Mouse (Mus musculus) lung, embryonic 16.5 days (tissue): ENCODE measurements around the gene Pcsk4. TPM values are rescaled to one million over a fixed set of nuclear protein-coding genes. Genes with fewer than 3 reads are reported as not detected.
A peak's percentile ranks its signal among the peaks of the same experiment; 100 is the strongest.

Experiments
- ATAC-seq: fragments of 200-750 bp; cut with Nextera tagmentation; 2 replicates; pipeline ENCODE4 v1.8.0; 2017; ENCODE audit warnings: low read depth, mild to moderate bottlenecking, moderate library complexity
- H3K27ac ChIP-seq: fragments of 300-500 bp; sonication (generic); 2 replicates; pipeline ENCODE4 v1.5.1; 2014; ENCODE audit warnings: mild to moderate bottlenecking, control low read depth, low read length
- H3K27me3 ChIP-seq: fragments of 300-500 bp; sonication (generic); 2 replicates; pipeline ENCODE4 v1.6.1; 2014; ENCODE audit warnings: low read depth, low read length, mixed read lengths; ENCODE audit not compliant: control insufficient read depth, insufficient read depth
- H3K36me3 ChIP-seq: fragments of 300-500 bp; sonication (generic); 2 replicates; pipeline ENCODE4 v1.6.1; 2014; ENCODE audit warnings: low read length; ENCODE audit not compliant: control insufficient read depth, insufficient read depth
- H3K4me1 ChIP-seq: fragments of 300-500 bp; sonication (generic); replicated peaks from 2 replicates; pipeline ENCODE4 v1.6.1; 2014; ENCODE audit warnings: low read length, mixed read lengths; ENCODE audit not compliant: control insufficient read depth, insufficient read depth
- H3K4me2 ChIP-seq: fragments of 300-500 bp; sonication (generic); 2 replicates; pipeline ENCODE4 v1.6.1; 2014; ENCODE audit warnings: low read depth, low read length, control low read depth
- H3K4me3 ChIP-seq: fragments of 300-500 bp; sonication (generic); 2 replicates; pipeline ENCODE4 v1.5.1; 2014; ENCODE audit warnings: mild to moderate bottlenecking, low read length, control low read depth
- H3K9ac ChIP-seq: fragments of 300-500 bp; sonication (generic); 2 replicates; pipeline ENCODE4 v1.6.1; 2014; ENCODE audit warnings: low read length, control low read depth
- H3K9me3 ChIP-seq: fragments of 300-500 bp; sonication (generic); 2 replicates; pipeline ENCODE4 v1.6.1; 2016; ENCODE audit warnings: low read length; ENCODE audit not compliant: control insufficient read depth
- WGBS: fragments of 180-500 bp; shearing (Covaris S2); extraction: QIAGEN DNeasy Blood & Tissue Kit; methylation state at CpG from one replicate; pipeline ENCODE4 v1.1.7; 2014; 5-methylcytosine and 5-hydroxymethylcytosine counted together
- polyA plus RNA-seq: library from polyadenylated mRNA; unstranded; fragments of >200 nt; fragmentation: Nextera tagmentation; extraction: Ambion mirVana; gene quantifications from 2 replicates; pipeline ENCODE4 v1.2.1, GENCODE M21; 2015

The Pcsk4 gene
- polyA plus RNA-seq, 1 experiment from 2014 or later = 4.2 TPM

DNA sequence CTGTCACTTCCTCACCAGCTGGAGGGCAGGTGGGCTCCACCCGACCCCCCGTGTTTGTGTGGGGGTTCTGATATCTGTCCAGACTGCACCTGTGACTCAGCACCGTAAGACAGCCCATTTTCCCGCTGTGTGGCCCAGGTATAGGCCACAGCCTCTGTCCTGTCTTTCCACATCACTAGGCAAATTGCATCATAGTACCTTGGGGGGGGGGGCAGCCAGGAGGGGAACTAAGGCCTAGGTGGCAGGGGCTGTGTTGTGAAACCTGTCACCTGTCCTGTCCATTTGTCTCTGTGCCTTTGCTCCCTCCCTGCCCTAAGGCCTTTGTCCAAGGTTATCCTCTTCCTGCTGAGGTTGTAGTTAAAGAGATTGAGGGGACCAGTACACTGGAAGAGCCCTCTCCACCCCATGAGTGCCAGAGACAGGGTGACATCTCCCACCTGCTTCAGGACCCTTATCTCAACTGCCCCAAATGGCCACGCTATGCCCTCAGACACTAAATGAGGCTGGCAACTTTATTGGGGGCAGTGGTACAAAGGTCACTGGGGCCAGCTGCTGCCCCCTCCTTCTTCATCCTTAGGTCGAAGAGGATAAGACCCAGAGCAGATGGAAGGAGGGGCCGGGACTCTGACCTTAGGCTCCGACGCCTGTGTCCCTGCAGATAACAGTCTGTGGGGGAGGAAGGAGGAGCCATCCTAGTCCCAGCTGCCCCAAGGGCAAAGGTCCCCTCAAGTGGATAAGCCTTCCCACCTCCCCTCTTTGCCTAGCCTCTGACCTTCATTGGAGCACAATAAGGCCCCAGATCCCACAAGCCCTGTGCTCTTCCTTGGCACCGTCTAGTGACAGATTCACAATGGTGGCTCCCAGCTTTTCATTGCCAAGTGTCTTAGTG is 2.6 kb upstream of the Pcsk4 start:
- WGBS = 41% methylated on average over 10 of the region's 10 CpGs
- H3K9ac ChIP-seq = peak overlapping the region; percentile 47; the same call in 1 of the 2 replicates
- no peaks in the 10 kb centered on the region; the same call in 1 of the 2 replicates for H3K27me3 ChIP-seq
- ATAC-seq = no peak
- H3K36me3 ChIP-seq = no peaks in the 10 kb centered on the region
- H3K27ac ChIP-seq = 0 out of 2 replicates have a peak overlapping the region, but pooled peaks have one; percentile 74
- H3K4me1 ChIP-seq = peaks cover 15% of the 10 kb centered on the region
- no peaks in the 10 kb centered on the region for H3K9me3 ChIP-seq
- H3K4me3 ChIP-seq = no peak overlapping the region
- H3K4me2 ChIP-seq = peak overlapping the region; percentile 96; the same call in 1 of the 2 replicates

GRCm38 (mm10) chr10:80330888-80331287 is 1.6 kb upstream of the Pcsk4 start:
- peak overlapping the region; percentile 96 for H3K4me2 ChIP-seq
- peaks cover 15% of the 10 kb centered on the region for H3K4me1 ChIP-seq
- H3K9ac ChIP-seq = peak overlapping the region; percentile 65
- no peaks in the 10 kb centered on the region for H3K9me3 ChIP-seq
- H3K36me3 ChIP-seq = no peaks in the 10 kb centered on the region
- H3K27ac ChIP-seq = peak overlapping the region; percentile 74
- peak overlapping the region; percentile 57 for H3K4me3 ChIP-seq
- H3K27me3 ChIP-seq = no peaks in the 10 kb centered on the region; the same call in 1 of the 2 replicates
- WGBS = 53% methylated on average over 2 of the region's 2 CpGs
- ATAC-seq = no peak

DNA sequence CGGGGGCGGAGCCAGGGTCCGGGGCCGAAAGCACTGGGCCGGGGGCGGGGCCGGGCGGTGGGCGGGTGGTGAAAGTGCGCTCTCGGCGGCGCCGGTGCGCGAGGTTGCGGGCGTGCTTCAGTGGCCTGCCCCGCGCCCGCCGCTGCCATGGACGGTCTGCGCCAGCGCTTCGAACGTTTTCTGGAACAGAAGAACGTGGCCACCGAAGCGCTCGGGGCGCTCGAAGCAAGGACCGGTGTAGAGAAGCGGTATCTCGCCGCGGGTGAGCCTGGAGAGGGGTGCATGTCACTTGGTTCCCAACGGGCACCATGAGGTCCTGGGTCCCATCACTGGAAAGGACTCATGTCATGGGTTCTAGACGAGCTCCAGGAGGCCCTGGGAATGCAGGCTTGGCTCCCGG is 786 bp upstream of the Pcsk4 start:
- no peak for ATAC-seq
- 1% methylated on average over 23 of the region's 41 CpGs for WGBS
- H3K9me3 ChIP-seq = no peaks in the 10 kb centered on the region
- peak overlapping the region; percentile 34; the same call in 1 of the 2 replicates for H3K27ac ChIP-seq
- H3K4me2 ChIP-seq = peak overlapping the region; percentile 96
- H3K4me1 ChIP-seq = peaks cover 15% of the 10 kb centered on the region
- peak overlapping the region; percentile 57 for H3K4me3 ChIP-seq
- no peaks in the 10 kb centered on the region for H3K36me3 ChIP-seq
- peak overlapping the region; percentile 65 for H3K9ac ChIP-seq
- H3K27me3 ChIP-seq = no peaks in the 10 kb centered on the region; the same call in 1 of the 2 replicates

- H3K4me1 ChIP-seq = peaks cover 4% of the 10 kb centered on the region
- H3K27me3 ChIP-seq = no peaks in the 10 kb centered on the region
- no peak overlapping the region for H3K27ac ChIP-seq
- WGBS = 81% methylated on average over 21 of the region's 21 CpGs
- H3K9ac ChIP-seq = no peak overlapping the region
- no peak overlapping the region for H3K4me2 ChIP-seq
- H3K36me3 ChIP-seq = no peaks in the 10 kb centered on the region
- ATAC-seq = no peak
- no peak overlapping the region for H3K4me3 ChIP-seq
- no peaks in the 10 kb centered on the region for H3K9me3 ChIP-seq
Measured at GRCm38 (mm10) chr10:80325045-80325444, 4.3 kb downstream of the Pcsk4 start.

GRCm38 (mm10) chr10:80324120-80325037 is 4.9 kb downstream of the Pcsk4 start:
- peaks cover 8% of the 10 kb centered on the region for H3K4me1 ChIP-seq
- no peaks in the 10 kb centered on the region for H3K36me3 ChIP-seq
- ATAC-seq = no peak
- H3K9ac ChIP-seq = no peak overlapping the region
- H3K27me3 ChIP-seq = no peaks in the 10 kb centered on the region
- H3K9me3 ChIP-seq = no peaks in the 10 kb centered on the region
- WGBS = 76% methylated on average over 17 of the region's 17 CpGs
- H3K4me3 ChIP-seq = peak overlapping the region; percentile 62; the same call in 1 of the 2 replicates
- H3K4me2 ChIP-seq = peak overlapping the region; percentile 95
- H3K27ac ChIP-seq = no peak overlapping the region

DNA sequence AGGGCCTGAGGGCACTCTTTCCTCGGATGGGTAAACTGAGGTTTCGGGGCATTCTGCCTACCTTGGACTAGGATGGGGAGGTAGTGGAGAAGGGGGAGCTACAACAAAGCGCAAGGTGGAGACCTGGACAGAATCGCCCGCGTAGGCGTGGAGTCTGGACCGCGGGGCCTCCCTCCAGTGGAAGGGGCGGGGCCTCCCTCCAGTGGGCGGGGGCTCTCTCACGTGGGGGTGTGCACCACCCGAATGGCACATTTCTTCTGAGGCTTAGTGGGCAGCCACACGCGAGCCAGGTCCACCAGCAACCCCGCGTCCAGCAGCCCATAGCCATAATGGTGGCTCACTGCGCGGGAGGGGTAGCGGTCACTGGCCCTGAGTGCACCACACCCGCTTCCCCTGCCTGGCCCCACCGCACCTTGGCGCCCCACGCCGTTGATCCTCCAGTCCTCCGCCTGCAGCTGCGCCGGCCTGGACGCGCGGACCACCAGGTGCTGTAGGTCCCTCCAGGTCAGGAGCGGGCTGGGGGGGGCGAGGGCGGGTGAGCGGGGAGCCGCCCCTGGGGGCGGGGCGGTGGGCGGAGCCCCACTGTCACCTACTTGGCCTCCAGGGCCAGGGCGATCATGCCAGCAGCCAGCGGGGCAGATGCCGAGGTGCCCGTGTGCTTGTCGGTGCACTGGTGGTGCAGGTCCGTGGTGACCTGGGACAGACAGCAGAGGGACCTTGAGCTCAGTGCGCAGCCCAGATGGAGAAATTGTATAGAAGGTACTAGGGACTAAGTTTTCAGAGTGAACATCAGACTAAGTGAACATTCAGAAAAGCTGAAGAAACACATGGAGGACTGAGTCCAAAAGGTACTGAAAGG is 5.8 kb downstream of the Pcsk4 start:
- ATAC-seq = peak; percentile 40
- Histone ChIP-seq H3K27me3 (no peaks in the 10 kb centered on the region), H3K4me3 (peak overlapping the region; percentile 62), H3K27ac (peak overlapping the region; percentile 20; the same call in 1 of the 2 replicates), H3K9ac (peak overlapping the region; percentile 70), H3K9me3 (no peaks in the 10 kb centered on the region), H3K36me3 (peaks cover 3% of the 10 kb centered on the region; the same call in 1 of the 2 replicates), H3K4me2 (peak overlapping the region; percentile 95), H3K4me1 (peaks cover 12% of the 10 kb centered on the region)
- under 1% methylated on average over 39 of the region's 46 CpGs for WGBS

GRCm38 (mm10) chr10:80322811-80323211 is 6.5 kb downstream of the Pcsk4 start:
- Histone ChIP-seq H3K4me1 (peaks cover 12% of the 10 kb centered on the region), H3K4me3 (peak overlapping the region; percentile 62), H3K9ac (peak overlapping the region; percentile 70), H3K27me3 (no peaks in the 10 kb centered on the region), H3K36me3 (peaks cover 6% of the 10 kb centered on the region; the same call in 1 of the 2 replicates), H3K27ac (no peak overlapping the region), H3K9me3 (no peaks in the 10 kb centered on the region), H3K4me2 (peak overlapping the region; percentile 95)
- ATAC-seq = peak; percentile 11
- whole genome bisulfite sequencing = 4% methylated on average over 28 of the region's 28 CpGs
